Mouse (Mus musculus): ENCODE measurements around the gene Zfp956.
"Not testable (repeated sequence)": the region's sequence is repeated elsewhere in the genome, so short reads cannot be mapped to it uniquely, and the experiment has no call there.

Zfp956 gene

GRCm38 (mm10) chr6:47968166-47968565 lies 15.0 kb downstream of the Zfp956 start:
- DNase-seq (ENCODE audit: inconsistent ontology term), result not testable (repeated sequence)

GRCm38 (mm10) chr6:47974599-47974998 lies 21.4 kb downstream of the Zfp956 start:
- DNase-seq (ENCODE audit: inconsistent ontology term), result no peak

- peak; percentile 87 for DNase-seq (ENCODE audit: inconsistent ontology term)
These were observed 25.7 kb downstream of the Zfp956 start for GRCm38 (mm10) chr6:47978897-47979368.

- no peak for DNase-seq (ENCODE audit: inconsistent ontology term)
These were observed 30.7 kb downstream of the Zfp956 start for GRCm38 (mm10) chr6:47983936-47984335.

- no peak for DNase-seq (ENCODE audit: inconsistent ontology term)
These were observed 42.5 kb downstream of the Zfp956 start for GRCm38 (mm10) chr6:47995661-47996060.

GRCm38 (mm10) chr6:48010727-48011126 lies 57.5 kb downstream of the Zfp956 start:
- DNase-seq (ENCODE audit: inconsistent ontology term), result no peak
